Mouse (Mus musculus): ENCODE results near the gene Cds1. TPM values are rescaled to one million over a fixed set of nuclear protein-coding genes. Genes with fewer than 3 reads are reported as not detected.
A peak's percentile ranks its signal among the peaks of the same experiment; 100 is the strongest.

The Cds1 gene
- polyA plus RNA-seq, 1 experiment = 15.9 TPM

GRCm38 (mm10) chr5:101753680-101754079 lies 11.2 kb upstream of the Cds1 start:
- Histone ChIP-seq H3K4me1 (ENCODE audit: control insufficient read depth, insufficient read depth, low read length) (no peaks in the 10 kb centered on the region), H3K27me3 (ENCODE audit: control insufficient read depth, insufficient read depth, low read length, poor library complexity, severe bottlenecking) (no peaks in the 10 kb centered on the region), H3K4me3 (ENCODE audit: low read depth, low read length) (no peak overlapping the region), H3K9ac (ENCODE audit: low read depth, poor library complexity, severe bottlenecking) (no peak overlapping the region), H3K27ac (ENCODE audit: insufficient read depth, low read length) (no peak overlapping the region), H3K36me3 (ENCODE audit: control insufficient read depth, insufficient read depth, low read length, poor library complexity, severe bottlenecking) (no peaks in the 10 kb centered on the region), H3K9me3 (replicated peaks; ENCODE audit: control insufficient read depth, insufficient read depth, low read length, poor library complexity, severe bottlenecking) (no peaks in the 10 kb centered on the region)
- TF ChIP-seq EP300 (IDR thresholded peaks at IDR 0.05; ENCODE audit: insufficient read depth, low read depth, low read length) = no peak
- TF ChIP-seq CTCF (IDR thresholded peaks at IDR 0.05; ENCODE audit: low read depth, low read length) = no peak
- TF ChIP-seq POLR2A (IDR thresholded peaks at IDR 0.05; ENCODE audit: insufficient read depth, low read length) = no peak

- Histone ChIP-seq H3K4me3 (ENCODE audit: low read depth, low read length) (no peak overlapping the region), H3K27ac (ENCODE audit: insufficient read depth, low read length) (no peak overlapping the region), H3K27me3 (ENCODE audit: control insufficient read depth, insufficient read depth, low read length, poor library complexity, severe bottlenecking) (no peaks in the 10 kb centered on the region), H3K36me3 (ENCODE audit: control insufficient read depth, insufficient read depth, low read length, poor library complexity, severe bottlenecking) (no peaks in the 10 kb centered on the region), H3K4me1 (ENCODE audit: control insufficient read depth, insufficient read depth, low read length) (no peaks in the 10 kb centered on the region), H3K9ac (ENCODE audit: low read depth, poor library complexity, severe bottlenecking) (no peak overlapping the region), H3K9me3 (replicated peaks; ENCODE audit: control insufficient read depth, insufficient read depth, low read length, poor library complexity, severe bottlenecking) (no peaks in the 10 kb centered on the region)
- TF ChIP-seq CTCF (IDR thresholded peaks at IDR 0.05; ENCODE audit: low read depth, low read length) (no peak), POLR2A (IDR thresholded peaks at IDR 0.05; ENCODE audit: insufficient read depth, low read length) (no peak), EP300 (IDR thresholded peaks at IDR 0.05; ENCODE audit: insufficient read depth, low read depth, low read length) (no peak)
Measured at GRCm38 (mm10) chr5:101757669-101758068, 7.3 kb upstream of the Cds1 start.

- H3K4me3 ChIP-seq (ENCODE audit: low read depth, low read length) = no peak overlapping the region
- no peak overlapping the region for H3K27ac ChIP-seq (ENCODE audit: insufficient read depth, low read length)
- H3K27me3 ChIP-seq (ENCODE audit: control insufficient read depth, insufficient read depth, low read length, poor library complexity, severe bottlenecking) = peaks cover 4% of the 10 kb centered on the region; the same call in 1 of the 2 replicates
- H3K9me3 ChIP-seq (replicated peaks; ENCODE audit: control insufficient read depth, insufficient read depth, low read length, poor library complexity, severe bottlenecking) = no peaks in the 10 kb centered on the region
- H3K9ac ChIP-seq (ENCODE audit: low read depth, poor library complexity, severe bottlenecking) = no peak overlapping the region
- no peaks in the 10 kb centered on the region for H3K4me1 ChIP-seq (ENCODE audit: control insufficient read depth, insufficient read depth, low read length)
- TF ChIP-seq POLR2A (IDR thresholded peaks at IDR 0.05; ENCODE audit: insufficient read depth, low read length) = no peak
- TF ChIP-seq CTCF (IDR thresholded peaks at IDR 0.05; ENCODE audit: low read depth, low read length) = no peak
- TF ChIP-seq EP300 (IDR thresholded peaks at IDR 0.05; ENCODE audit: insufficient read depth, low read depth, low read length) = no peak
- H3K36me3 ChIP-seq (ENCODE audit: control insufficient read depth, insufficient read depth, low read length, poor library complexity, severe bottlenecking) = no peaks in the 10 kb centered on the region
Measured at GRCm38 (mm10) chr5:101761685-101762084, 3.2 kb upstream of the Cds1 start.

GRCm38 (mm10) chr5:101763571-101763970 lies 1.4 kb upstream of the Cds1 start:
- Histone ChIP-seq H3K9me3 (replicated peaks; ENCODE audit: control insufficient read depth, insufficient read depth, low read length, poor library complexity, severe bottlenecking) (no peaks in the 10 kb centered on the region), H3K27ac (ENCODE audit: insufficient read depth, low read length) (no peak overlapping the region), H3K27me3 (ENCODE audit: control insufficient read depth, insufficient read depth, low read length, poor library complexity, severe bottlenecking) (peaks cover 4% of the 10 kb centered on the region; the same call in 1 of the 2 replicates), H3K4me1 (ENCODE audit: control insufficient read depth, insufficient read depth, low read length) (peaks cover 3% of the 10 kb centered on the region), H3K36me3 (ENCODE audit: control insufficient read depth, insufficient read depth, low read length, poor library complexity, severe bottlenecking) (no peaks in the 10 kb centered on the region), H3K9ac (ENCODE audit: low read depth, poor library complexity, severe bottlenecking) (no peak overlapping the region), H3K4me3 (ENCODE audit: low read depth, low read length) (no peak overlapping the region)
- TF ChIP-seq POLR2A (IDR thresholded peaks at IDR 0.05; ENCODE audit: insufficient read depth, low read length) (no peak), CTCF (IDR thresholded peaks at IDR 0.05; ENCODE audit: low read depth, low read length) (no peak), EP300 (IDR thresholded peaks at IDR 0.05; ENCODE audit: insufficient read depth, low read depth, low read length) (no peak)

GRCm38 (mm10) chr5:101765390-101765901 lies 516 bp downstream of the Cds1 start:
- H3K9ac ChIP-seq (ENCODE audit: low read depth, poor library complexity, severe bottlenecking) = peak overlapping the region; percentile 76
- no peaks in the 10 kb centered on the region for H3K9me3 ChIP-seq (replicated peaks; ENCODE audit: control insufficient read depth, insufficient read depth, low read length, poor library complexity, severe bottlenecking)
- peak overlapping the region; percentile 69 for H3K4me3 ChIP-seq (ENCODE audit: low read depth, low read length)
- H3K27me3 ChIP-seq (ENCODE audit: control insufficient read depth, insufficient read depth, low read length, poor library complexity, severe bottlenecking) = peaks cover 4% of the 10 kb centered on the region; the same call in 1 of the 2 replicates
- H3K27ac ChIP-seq (ENCODE audit: insufficient read depth, low read length) = no peak overlapping the region
- no peaks in the 10 kb centered on the region for H3K36me3 ChIP-seq (ENCODE audit: control insufficient read depth, insufficient read depth, low read length, poor library complexity, severe bottlenecking)
- peaks cover 4% of the 10 kb centered on the region for H3K4me1 ChIP-seq (ENCODE audit: control insufficient read depth, insufficient read depth, low read length)
- TF ChIP-seq EP300 (IDR thresholded peaks at IDR 0.05; ENCODE audit: insufficient read depth, low read depth, low read length) (no peak), POLR2A (IDR thresholded peaks at IDR 0.05; ENCODE audit: insufficient read depth, low read length) (no peak), CTCF (IDR thresholded peaks at IDR 0.05; ENCODE audit: low read depth, low read length) (no peak)

GRCm38 (mm10) chr5:101766248-101766647 lies 1.3 kb downstream of the Cds1 start:
- peaks cover 4% of the 10 kb centered on the region; the same call in 1 of the 2 replicates for H3K27me3 ChIP-seq (ENCODE audit: control insufficient read depth, insufficient read depth, low read length, poor library complexity, severe bottlenecking)
- peaks cover 4% of the 10 kb centered on the region for H3K4me1 ChIP-seq (ENCODE audit: control insufficient read depth, insufficient read depth, low read length)
- no peak overlapping the region for H3K9ac ChIP-seq (ENCODE audit: low read depth, poor library complexity, severe bottlenecking)
- H3K4me3 ChIP-seq (ENCODE audit: low read depth, low read length) = 0 out of 2 replicates have a peak overlapping the region, but pooled peaks have one; percentile 2
- TF ChIP-seq CTCF (IDR thresholded peaks at IDR 0.05; ENCODE audit: low read depth, low read length) (no peak), POLR2A (IDR thresholded peaks at IDR 0.05; ENCODE audit: insufficient read depth, low read length) (no peak), EP300 (IDR thresholded peaks at IDR 0.05; ENCODE audit: insufficient read depth, low read depth, low read length) (no peak)
- H3K27ac ChIP-seq (ENCODE audit: insufficient read depth, low read length) = no peak overlapping the region
- no peaks in the 10 kb centered on the region for H3K9me3 ChIP-seq (replicated peaks; ENCODE audit: control insufficient read depth, insufficient read depth, low read length, poor library complexity, severe bottlenecking)
- H3K36me3 ChIP-seq (ENCODE audit: control insufficient read depth, insufficient read depth, low read length, poor library complexity, severe bottlenecking) = no peaks in the 10 kb centered on the region

Measured in ES-Bruce4 (cell line).